Mouse (Mus musculus): ENCODE results near the gene Kazn.

DNA sequence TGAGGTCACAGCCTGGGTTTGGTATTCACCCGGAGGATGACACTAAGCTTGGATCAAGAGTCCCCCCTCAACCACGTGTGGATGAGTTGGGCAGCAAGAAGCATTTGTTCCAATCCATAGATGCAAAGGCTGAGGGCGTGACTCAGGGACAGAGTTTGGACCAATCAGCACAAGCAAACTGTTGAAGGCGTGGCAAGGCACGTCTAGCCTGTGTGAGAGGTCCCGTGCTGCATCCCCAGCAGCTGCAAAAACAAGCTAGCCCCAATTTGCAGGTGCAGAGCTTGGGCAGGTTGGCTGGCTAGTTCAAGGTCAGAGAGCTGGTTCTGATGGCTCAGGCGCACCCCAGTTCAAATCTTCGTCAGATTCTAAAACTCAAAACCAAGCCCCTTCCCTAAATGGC is 20.2 kb downstream of the Kazn start:
- TF ChIP-seq CTCF (conservative IDR thresholded peaks at IDR 0.05; ENCODE audit: low read length): no peak
- no peak for TF ChIP-seq NANOG (IDR thresholded peaks at IDR 0.05; ENCODE audit: borderline replicate concordance, low read length)
- TF ChIP-seq POU5F1 (IDR thresholded peaks at IDR 0.05; ENCODE audit: borderline replicate concordance, low read length): no peak

All from E14TG2a.4 (cell line).